In genomic region chr11:82847571-82848000, GRCm38 (mm10) we compare ENCODE assay signal across 12 mouse cellular contexts. TPM values are rescaled to one million over a fixed set of nuclear protein-coding genes. Genes with fewer than 3 reads are reported as not detected.
DNase-seq lines count a peak whose midpoint lies in the region; ATAC-seq lines count a peak whose summit lies in the region.
"Had no signal": no experiment of that assay in that cellular context is flagged by ENCODE, and none has a peak within 500 bp of the region (broad histone marks: within the 10 kb centered on the region; RNA-seq: fewer than 3 reads in every experiment).

No protein-coding gene starts in this region.

- no peak for ATAC-seq in neural tube, embryonic 13.5 days (ENCODE audit: low read depth)
- no peak for ATAC-seq in neural tube, embryonic 15.5 days (ENCODE audit: low FRiP score)
- ATAC-seq in liver, embryonic 12.5 days = peak; percentile 87
- ATAC-seq in activated CD4-positive, CD25-positive, alpha-beta regulatory T cell, adult 4 months = no peak
- ATAC-seq in hindbrain, embryonic 13.5 days (ENCODE audit: low FRiP score) = no peak
- ATAC-seq: lung, postnatal 0 days had no signal

- H3K4me1 ChIP-seq in heart, embryonic 10.5 days = peaks cover 23% of the 10 kb centered on the region
- peaks cover 63% of the 10 kb centered on the region for H3K4me1 ChIP-seq in neural tube, embryonic 13.5 days (replicated peaks)
- peaks cover 35% of the 10 kb centered on the region for H3K4me1 ChIP-seq in neural tube, embryonic 15.5 days
- H3K4me1 ChIP-seq in liver, embryonic 12.5 days = peaks cover 99% of the 10 kb centered on the region
- H3K4me1 ChIP-seq in hindbrain, embryonic 13.5 days (replicated peaks) = peaks cover 38% of the 10 kb centered on the region

- peak overlapping the region; percentile 56; the same call in 1 of the 2 replicates for H3K27ac ChIP-seq in heart, embryonic 10.5 days
- peak overlapping the region; percentile 28 for H3K27ac ChIP-seq in neural tube, embryonic 13.5 days (replicated peaks)
- H3K27ac ChIP-seq in neural tube, embryonic 15.5 days (replicated peaks) = no peak overlapping the region
- peak overlapping the region; percentile 99 for H3K27ac ChIP-seq in liver, embryonic 12.5 days
- no peak overlapping the region for H3K27ac ChIP-seq in hindbrain, embryonic 13.5 days
- H3K27ac ChIP-seq: left cerebral cortex, adult 2 months had no signal

- no peak overlapping the region for H3K4me3 ChIP-seq in heart, embryonic 10.5 days
- H3K4me3 ChIP-seq in neural tube, embryonic 13.5 days = no peak overlapping the region
- no peak overlapping the region for H3K4me3 ChIP-seq in neural tube, embryonic 15.5 days (replicated peaks)
- peak overlapping the region; percentile 36 for H3K4me3 ChIP-seq in liver, embryonic 12.5 days
- no peak overlapping the region for H3K4me3 ChIP-seq in hindbrain, embryonic 13.5 days
- H3K4me3 ChIP-seq: left cerebral cortex, adult 2 months had no signal

- H3K9ac ChIP-seq in neural tube, embryonic 13.5 days = no peak overlapping the region
- H3K9ac ChIP-seq in neural tube, embryonic 15.5 days (replicated peaks) = no peak overlapping the region
- H3K9ac ChIP-seq in liver, embryonic 12.5 days = peak overlapping the region; percentile 86
- H3K9ac ChIP-seq in hindbrain, embryonic 13.5 days = no peak overlapping the region

- no peak overlapping the region for H3K4me2 ChIP-seq in neural tube, embryonic 13.5 days
- H3K4me2 ChIP-seq in neural tube, embryonic 15.5 days = no peak overlapping the region
- peak overlapping the region; percentile 92 for H3K4me2 ChIP-seq in liver, embryonic 12.5 days
- H3K4me2 ChIP-seq in hindbrain, embryonic 13.5 days = no peak overlapping the region

- H3K36me3 ChIP-seq in heart, embryonic 10.5 days = no peaks in the 10 kb centered on the region
- no peaks in the 10 kb centered on the region for H3K36me3 ChIP-seq in neural tube, embryonic 13.5 days
- no peaks in the 10 kb centered on the region for H3K36me3 ChIP-seq in neural tube, embryonic 15.5 days
- H3K36me3 ChIP-seq in liver, embryonic 12.5 days = peaks cover 9% of the 10 kb centered on the region; the same call in 1 of the 2 replicates
- no peaks in the 10 kb centered on the region for H3K36me3 ChIP-seq in hindbrain, embryonic 13.5 days

- 35% methylated on average over 6 of the region's 6 CpGs for WGBS in heart, embryonic 10.5 days
- WGBS in neural tube, embryonic 13.5 days = 27% methylated on average over 6 of the region's 6 CpGs
- WGBS in neural tube, embryonic 15.5 days = 26% methylated on average over 6 of the region's 6 CpGs
- 15% methylated on average over 6 of the region's 6 CpGs for WGBS in liver, embryonic 12.5 days (ENCODE audit: insufficient replicate concordance)
- 34% methylated on average over 6 of the region's 6 CpGs for WGBS in hindbrain, embryonic 13.5 days

- no peaks in the 10 kb centered on the region for H3K9me3 ChIP-seq in heart, embryonic 10.5 days
- H3K9me3 ChIP-seq in neural tube, embryonic 13.5 days = no peaks in the 10 kb centered on the region
- no peaks in the 10 kb centered on the region for H3K9me3 ChIP-seq in neural tube, embryonic 15.5 days (replicated peaks)
- H3K9me3 ChIP-seq in liver, embryonic 12.5 days (replicated peaks) = no peaks in the 10 kb centered on the region
- no peaks in the 10 kb centered on the region for H3K9me3 ChIP-seq in hindbrain, embryonic 13.5 days

- peak; percentile 81 for DNase-seq in heart, embryonic 10.5 days (ENCODE audit: low spot score)
- no peak for DNase-seq in heart, postnatal 4 days
- no peak for DNase-seq in adrenal gland, adult 8-10 months
- DNase-seq: cerebellum, adult 8-10 months had no signal

- no peaks in the 10 kb centered on the region for H3K27me3 ChIP-seq in heart, embryonic 10.5 days (ENCODE audit: insufficient read depth, poor library complexity, severe bottlenecking)
- H3K27me3 ChIP-seq in neural tube, embryonic 13.5 days = no peaks in the 10 kb centered on the region
- H3K27me3 ChIP-seq in neural tube, embryonic 15.5 days (replicated peaks) = no peaks in the 10 kb centered on the region
- H3K27me3 ChIP-seq in liver, embryonic 12.5 days (replicated peaks) = no peaks in the 10 kb centered on the region
- H3K27me3 ChIP-seq in hindbrain, embryonic 13.5 days = no peaks in the 10 kb centered on the region

RNA-seq across cellular contexts. Expression of gene Rffl, which starts 23.4 kb away (rescaled TPM):
- polyA plus RNA-seq in heart, embryonic 10.5 days (2016; fragmentation: Nextera tagmentation; extraction: Ambion mirVana) = 7.5 and 7.9 TPM in 2 replicates
- 1 to 10 TPM; 3.6 to 4.4 TPM for total RNA-seq in heart, postnatal 4 days (2021)
- polyA plus RNA-seq in neural tube, embryonic 13.5 days (2015; fragmentation: Nextera tagmentation; extraction: Ambion mirVana) = 4.8 and 6.3 TPM in 2 replicates
- 3.8 and 6.9 TPM in 2 replicates for polyA plus RNA-seq in neural tube, embryonic 15.5 days (2015; fragmentation: Nextera tagmentation; extraction: Ambion mirVana)
- 28.1 and 28.8 TPM in 2 replicates for polyA plus RNA-seq in liver, embryonic 12.5 days (2016; fragmentation: Nextera tagmentation; extraction: Ambion mirVana)
- polyA plus RNA-seq in activated CD4-positive, CD25-positive, alpha-beta regulatory T cell, adult 4 months (2017; shearing (Covaris generic)) = 1 to 10 TPM; 7.9 to 9.4 TPM
- 10 to 100 TPM in 2 of 4 experiments, 1 to 10 TPM in 2; 9.0 to 12.4 (median 10.5) TPM for total RNA-seq in adrenal gland, adult 8-10 months (2022)
- polyA plus RNA-seq in hindbrain, embryonic 13.5 days (2015; fragmentation: Nextera tagmentation; extraction: Ambion mirVana) = 4.7 and 5.6 TPM in 2 replicates

RNA-seq across cellular contexts. Expression of gene Rad51d, which starts 42.8 kb away (rescaled TPM):
- polyA plus RNA-seq in heart, embryonic 10.5 days (2016; fragmentation: Nextera tagmentation; extraction: Ambion mirVana) = 14.2 and 16.6 TPM in 2 replicates
- 10 to 100 TPM; 10.2 to 11.0 TPM for total RNA-seq in heart, postnatal 4 days (2021)
- polyA plus RNA-seq in neural tube, embryonic 13.5 days (2015; fragmentation: Nextera tagmentation; extraction: Ambion mirVana) = 11.8 and 12.4 TPM in 2 replicates
- 10.9 and 11.3 TPM in 2 replicates for polyA plus RNA-seq in neural tube, embryonic 15.5 days (2015; fragmentation: Nextera tagmentation; extraction: Ambion mirVana)
- polyA plus RNA-seq in liver, embryonic 12.5 days (2016; fragmentation: Nextera tagmentation; extraction: Ambion mirVana) = 8.6 and 10.0 TPM in 2 replicates
- 10 to 100 TPM; 21.4 to 28.1 TPM for polyA plus RNA-seq in activated CD4-positive, CD25-positive, alpha-beta regulatory T cell, adult 4 months (2017; shearing (Covaris generic))
- total RNA-seq in adrenal gland, adult 8-10 months (2022) = 10 to 100 TPM; 13.4 to 20.9 (median 18.1) TPM
- 12.3 and 13.4 TPM in 2 replicates for polyA plus RNA-seq in hindbrain, embryonic 13.5 days (2015; fragmentation: Nextera tagmentation; extraction: Ambion mirVana)

RNA-seq across cellular contexts. Expression of gene Fndc8, which starts 44.3 kb away (rescaled TPM):
- polyA plus RNA-seq in heart, embryonic 10.5 days (2016; fragmentation: Nextera tagmentation; extraction: Ambion mirVana) = 0.06 and 0.11 TPM in 2 replicates
- total RNA-seq in heart, postnatal 4 days (2021) = under 1 TPM; 0.12 to 0.16 TPM
- 0.63 and 0.94 TPM in 2 replicates for polyA plus RNA-seq in neural tube, embryonic 13.5 days (2015; fragmentation: Nextera tagmentation; extraction: Ambion mirVana)
- polyA plus RNA-seq in neural tube, embryonic 15.5 days (2015; fragmentation: Nextera tagmentation; extraction: Ambion mirVana) = 0.67 and 0.93 TPM in 2 replicates
- polyA plus RNA-seq in liver, embryonic 12.5 days (2016; fragmentation: Nextera tagmentation; extraction: Ambion mirVana) = 0.08 and 0.19 TPM in 2 replicates
- polyA plus RNA-seq in activated CD4-positive, CD25-positive, alpha-beta regulatory T cell, adult 4 months (2017; shearing (Covaris generic)) = under 1 TPM in 1 of 2 experiments, not detected in 1; 0.25 TPM
- under 1 TPM in 3 of 4 experiments, not detected in 1; 0.14 to 0.43 (median 0.35) TPM for total RNA-seq in adrenal gland, adult 8-10 months (2022)
- 0.71 and 0.80 TPM in 2 replicates for polyA plus RNA-seq in hindbrain, embryonic 13.5 days (2015; fragmentation: Nextera tagmentation; extraction: Ambion mirVana)
- total RNA-seq: heart, adult 18-20 months; left cerebral cortex, adult 2 months had no signal

Comparison
In these comparisons a context has a peak if more than half of its experiments do, and no peak if none do; other contexts are left out.
1. H3K27ac ChIP-seq: peak in heart, embryonic 10.5 days (single experiment), neural tube, embryonic 13.5 days (single experiment) and liver, embryonic 12.5 days (single experiment); none in neural tube, embryonic 15.5 days (single experiment) and hindbrain, embryonic 13.5 days (single experiment).